Mouse (Mus musculus) midbrain, embryonic 10.5 days (tissue): ENCODE results near the gene S100a10. TPM values are rescaled to one million over a fixed set of nuclear protein-coding genes. Genes with fewer than 3 reads are reported as not detected.

Source experiments
- DNase-seq: peaks from one replicate; pipeline ENCODE4 v3.0.0-alpha.2; 2017; ENCODE audit warnings: low spot score
- H3K27ac ChIP-seq: fragments of 300-500 bp; sonication (generic); replicated peaks from 2 replicates; pipeline ENCODE4 v1.5.1; 2016; ENCODE audit warnings: mild to moderate bottlenecking
- H3K27me3 ChIP-seq: fragments of 300-500 bp; sonication (generic); 2 replicates; pipeline ENCODE4 v1.6.1; 2016; ENCODE audit warnings: low read depth, mild to moderate bottlenecking; ENCODE audit not compliant: poor library complexity, severe bottlenecking
- H3K36me3 ChIP-seq: fragments of 300-500 bp; sonication (generic); 2 replicates; pipeline ENCODE4 v1.6.1; 2016; ENCODE audit warnings: mild to moderate bottlenecking, moderate library complexity
- H3K4me1 ChIP-seq: fragments of 300-500 bp; sonication (generic); 2 replicates; pipeline ENCODE4 v1.6.1; 2016
- H3K4me3 ChIP-seq: fragments of 300-500 bp; sonication (generic); 2 replicates; pipeline ENCODE4 v1.5.1; 2016; ENCODE audit warnings: mild to moderate bottlenecking, moderate library complexity
- H3K9me3 ChIP-seq: fragments of 300-500 bp; sonication (generic); replicated peaks from 2 replicates; pipeline ENCODE4 v1.6.1; 2016; ENCODE audit warnings: mild to moderate bottlenecking
- WGBS: fragments of 180-500 bp; shearing (Covaris S2); methylation state at CpG from one replicate; pipeline ENCODE4 v1.1.7; 2016; 5-methylcytosine and 5-hydroxymethylcytosine counted together
- polyA plus RNA-seq: library from polyadenylated mRNA; unstranded; fragments of >200 nt; fragmentation: Nextera tagmentation; extraction: Ambion mirVana; gene quantifications from 2 replicates; pipeline ENCODE4 v1.2.1, GENCODE M21; 2016

The S100a10 gene
- polyA plus RNA-seq, 1 experiment from 2014 or later, result 153 TPM

- Histone ChIP-seq H3K36me3 (no peaks in the 10 kb centered on the region), H3K4me1 (no peaks in the 10 kb centered on the region), H3K4me3 (no peak overlapping the region), H3K9me3 (no peaks in the 10 kb centered on the region), H3K27ac (no peak overlapping the region), H3K27me3 (no peaks in the 10 kb centered on the region)
- WGBS, result 85% methylated on average over 7 of the region's 7 CpGs
- DNase-seq, result no peak
Observed at GRCm38 (mm10) chr3:93568428-93569040, 13.7 kb downstream of the S100a10 start.

DNA sequence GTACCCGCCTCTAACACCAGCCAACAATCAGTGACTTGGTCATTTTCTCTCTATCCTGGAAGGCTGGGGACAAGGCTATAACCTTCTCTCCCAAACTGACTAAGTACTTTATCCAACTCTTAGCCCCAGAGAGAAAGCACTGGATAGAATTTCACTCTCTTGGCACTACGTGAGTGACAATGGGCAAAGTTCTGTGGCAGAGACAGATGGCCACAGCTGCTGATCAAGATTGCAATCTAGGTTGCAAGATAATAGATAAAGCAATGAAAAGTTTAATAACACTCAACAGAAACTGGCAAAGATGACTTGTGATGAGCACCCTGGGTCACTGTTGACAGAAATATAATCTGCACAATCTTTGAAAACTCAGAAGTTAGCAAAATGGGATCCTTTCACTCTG, 14.2 kb downstream of the S100a10 start:
- Histone ChIP-seq H3K4me1 (no peaks in the 10 kb centered on the region), H3K9me3 (no peaks in the 10 kb centered on the region), H3K27me3 (no peaks in the 10 kb centered on the region), H3K4me3 (no peak overlapping the region), H3K27ac (no peak overlapping the region), H3K36me3 (no peaks in the 10 kb centered on the region)
- DNase-seq, result no peak
- WGBS, result 61% methylated on average over 2 of the region's 2 CpGs

- no peak for DNase-seq
- Histone ChIP-seq H3K36me3 (no peaks in the 10 kb centered on the region), H3K27me3 (no peaks in the 10 kb centered on the region), H3K4me3 (no peak overlapping the region), H3K9me3 (no peaks in the 10 kb centered on the region), H3K4me1 (no peaks in the 10 kb centered on the region), H3K27ac (no peak overlapping the region)
- WGBS, result 74% methylated on average over 5 of the region's 5 CpGs
Observed at GRCm38 (mm10) chr3:93572058-93572791, 17.3 kb downstream of the S100a10 start.

DNA sequence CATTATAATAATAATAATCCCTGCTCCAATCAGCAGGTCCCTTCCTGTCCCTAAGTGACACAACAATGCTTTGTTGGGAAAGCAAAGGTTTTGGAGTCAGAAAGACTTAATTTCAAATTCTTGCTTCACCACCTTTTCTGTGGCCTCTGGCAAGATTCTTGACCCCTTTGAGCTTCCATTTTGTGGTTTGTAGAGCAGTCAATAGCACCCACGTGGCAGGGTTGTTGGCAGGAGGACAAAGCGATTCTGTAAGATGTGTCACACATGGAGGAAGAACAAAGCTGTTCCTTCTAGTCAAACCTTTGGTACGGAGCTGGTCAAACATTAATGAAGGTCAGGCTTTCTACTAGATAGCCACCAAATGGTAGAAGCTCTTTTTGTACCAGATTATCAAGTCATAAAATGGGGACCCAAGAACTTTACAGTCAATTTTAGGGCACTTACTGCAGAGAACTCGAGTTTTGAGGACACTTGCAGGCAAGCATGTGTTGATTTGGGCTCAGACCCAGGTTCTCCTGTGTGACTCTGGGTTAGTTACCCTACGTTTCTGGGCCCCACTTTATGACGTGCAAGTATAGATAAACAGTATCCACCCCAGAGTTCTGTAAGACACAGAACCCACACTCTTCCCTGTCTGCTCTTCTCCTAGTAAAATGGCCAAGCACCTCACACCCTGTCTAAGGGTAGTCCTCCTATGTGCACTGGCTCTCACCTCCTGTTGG, 24.6 kb downstream of the S100a10 start:
- 77% methylated on average over 6 of the region's 6 CpGs for WGBS
- Histone ChIP-seq H3K27ac (no peak overlapping the region), H3K4me1 (no peaks in the 10 kb centered on the region), H3K36me3 (no peaks in the 10 kb centered on the region), H3K9me3 (no peaks in the 10 kb centered on the region), H3K27me3 (no peaks in the 10 kb centered on the region), H3K4me3 (no peak overlapping the region)
- no peak for DNase-seq

- no peaks in the 10 kb centered on the region for H3K36me3 ChIP-seq
- H3K27me3 ChIP-seq, result no peaks in the 10 kb centered on the region
- no peak for DNase-seq
- 89% methylated on average over 2 of the region's 2 CpGs for WGBS
- no peak overlapping the region for H3K4me3 ChIP-seq
- H3K9me3 ChIP-seq, result no peaks in the 10 kb centered on the region
- no peaks in the 10 kb centered on the region for H3K4me1 ChIP-seq
- no peak overlapping the region for H3K27ac ChIP-seq
Observed at GRCm38 (mm10) chr3:93580039-93580403, 25.1 kb downstream of the S100a10 start.

DNA sequence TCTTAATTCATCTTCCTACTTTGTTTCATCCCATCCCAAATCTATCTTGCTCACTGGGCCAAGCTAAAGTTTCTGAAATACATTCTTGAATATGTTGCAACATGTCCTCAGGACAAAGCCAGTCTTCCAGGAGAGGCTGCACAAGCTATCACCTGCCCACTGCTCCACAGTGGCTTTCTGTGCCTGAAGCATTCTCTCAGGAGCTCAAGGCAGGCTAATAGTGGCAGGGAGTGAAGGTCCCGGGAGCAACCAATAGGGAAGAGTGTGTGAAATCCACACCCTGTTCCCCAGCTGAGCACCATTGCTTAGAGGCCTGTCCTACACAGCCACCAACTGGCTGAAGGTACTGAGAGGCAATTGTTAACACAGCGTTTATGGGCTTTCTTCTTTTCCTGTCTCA, 26.1 kb downstream of the S100a10 start:
- no peaks in the 10 kb centered on the region for H3K36me3 ChIP-seq
- no peak overlapping the region for H3K27ac ChIP-seq
- H3K9me3 ChIP-seq, result no peaks in the 10 kb centered on the region
- WGBS, result 67% methylated on average over 2 of the region's 2 CpGs
- H3K27me3 ChIP-seq, result no peaks in the 10 kb centered on the region
- no peak overlapping the region for H3K4me3 ChIP-seq
- H3K4me1 ChIP-seq, result no peaks in the 10 kb centered on the region
- DNase-seq, result no peak

DNA sequence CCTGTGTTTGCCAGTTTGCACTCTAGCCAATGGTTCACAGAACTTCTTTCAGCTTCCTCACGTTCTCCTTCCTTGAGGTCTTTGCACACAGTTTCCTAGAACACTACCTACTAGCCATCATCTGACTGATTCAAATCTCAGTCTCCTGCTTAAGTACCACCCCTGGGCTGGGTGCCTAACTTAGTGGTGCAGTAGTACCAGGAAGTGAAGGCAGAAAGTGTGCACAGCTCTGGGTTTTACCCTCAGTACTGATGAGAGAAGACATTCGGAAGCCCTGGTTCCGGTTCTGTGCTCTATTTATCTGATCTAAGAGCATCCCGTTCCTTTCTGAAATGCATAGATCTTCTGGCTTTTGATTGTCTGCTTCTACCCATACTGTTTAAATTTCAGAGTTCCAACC, 26.8 kb downstream of the S100a10 start:
- Histone ChIP-seq H3K27me3 (no peaks in the 10 kb centered on the region), H3K27ac (no peak overlapping the region), H3K4me3 (no peak overlapping the region), H3K4me1 (no peaks in the 10 kb centered on the region), H3K9me3 (no peaks in the 10 kb centered on the region), H3K36me3 (no peaks in the 10 kb centered on the region)
- no peak for DNase-seq
- 90% methylated on average over 4 of the region's 4 CpGs for WGBS

GRCm38 (mm10) chr3:93583056-93583455, 28.2 kb downstream of the S100a10 start:
- no peak for DNase-seq
- WGBS, result 79% methylated on average over 2 of the region's 2 CpGs
- H3K27ac ChIP-seq, result no peak overlapping the region
- no peak overlapping the region for H3K4me3 ChIP-seq
- no peaks in the 10 kb centered on the region for H3K27me3 ChIP-seq
- no peaks in the 10 kb centered on the region for H3K36me3 ChIP-seq
- no peaks in the 10 kb centered on the region for H3K9me3 ChIP-seq
- no peaks in the 10 kb centered on the region for H3K4me1 ChIP-seq

DNA sequence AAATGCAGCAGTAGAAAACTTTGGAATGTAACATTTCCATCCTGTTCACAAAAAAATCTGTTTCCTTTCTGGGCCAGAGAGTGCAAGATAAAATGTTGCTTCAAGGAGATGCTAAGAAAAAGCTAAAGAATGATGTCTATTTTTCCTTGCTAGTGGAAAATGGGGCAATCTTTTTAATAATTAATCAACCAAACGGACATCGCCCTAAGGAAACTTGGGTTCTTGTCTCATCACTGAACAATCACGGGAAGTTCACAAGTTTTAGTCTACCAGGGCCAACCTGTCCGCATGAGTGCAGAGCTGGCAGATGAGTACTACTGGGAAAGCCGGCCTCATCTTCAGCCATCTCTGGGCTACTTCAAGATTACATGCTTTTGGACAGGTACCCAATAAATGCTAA, 34.7 kb downstream of the S100a10 start:
- H3K36me3 ChIP-seq, result no peaks in the 10 kb centered on the region
- no peaks in the 10 kb centered on the region for H3K9me3 ChIP-seq
- no peak overlapping the region for H3K27ac ChIP-seq
- 94% methylated on average over 5 of the region's 5 CpGs for WGBS
- no peak overlapping the region for H3K4me3 ChIP-seq
- DNase-seq, result no peak
- no peaks in the 10 kb centered on the region for H3K4me1 ChIP-seq
- no peaks in the 10 kb centered on the region for H3K27me3 ChIP-seq

DNA sequence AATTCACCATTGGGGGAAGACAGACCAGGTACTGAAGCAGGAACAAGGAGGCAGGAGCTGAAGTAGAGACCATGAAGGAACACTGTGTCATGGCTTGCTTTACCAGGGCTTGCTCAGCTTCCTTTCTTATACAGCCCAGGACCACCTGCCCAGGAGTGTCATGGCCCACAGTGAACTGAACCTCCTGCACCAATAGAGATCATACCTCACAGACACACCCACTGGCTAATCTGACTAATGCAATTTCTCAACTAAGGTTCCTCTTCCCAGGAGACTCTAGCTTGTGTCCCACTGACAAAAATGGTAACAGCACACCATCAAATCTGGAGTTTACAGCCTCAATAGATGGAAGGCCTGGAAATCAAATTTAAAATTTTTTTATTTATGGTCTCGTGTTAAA, 35.4 kb downstream of the S100a10 start:
- no peaks in the 10 kb centered on the region for H3K27me3 ChIP-seq
- H3K27ac ChIP-seq, result no peak overlapping the region
- WGBS, result 87% methylated on average over 1 of the region's 1 CpGs
- DNase-seq, result no peak
- no peak overlapping the region for H3K4me3 ChIP-seq
- no peaks in the 10 kb centered on the region for H3K4me1 ChIP-seq
- no peaks in the 10 kb centered on the region for H3K36me3 ChIP-seq
- no peaks in the 10 kb centered on the region for H3K9me3 ChIP-seq

- DNase-seq, result no peak
- 88% methylated on average over 2 of the region's 2 CpGs for WGBS
Observed at GRCm38 (mm10) chr3:93592100-93592499, 37.2 kb downstream of the S100a10 start.

DNA sequence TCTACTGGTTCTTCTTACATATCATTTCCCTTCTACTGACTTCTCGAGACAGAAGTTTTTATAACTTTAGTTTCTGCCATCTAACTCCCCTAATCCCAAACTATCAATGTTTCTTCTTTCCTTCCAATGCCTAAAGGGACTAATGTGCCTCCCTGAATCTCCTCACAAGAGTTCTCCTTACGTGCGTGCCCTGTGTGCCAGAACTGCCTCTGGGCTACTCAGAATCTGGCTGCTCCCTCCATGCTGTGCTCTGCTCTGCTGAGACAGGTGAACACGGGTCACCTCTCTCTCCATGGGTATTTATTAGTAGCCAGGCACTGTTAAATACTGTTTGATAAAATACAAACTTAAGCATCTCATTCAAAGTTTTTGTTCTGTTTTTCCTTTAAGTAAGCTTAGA, 38.1 kb downstream of the S100a10 start:
- H3K36me3 ChIP-seq, result no peaks in the 10 kb centered on the region
- no peak overlapping the region for H3K27ac ChIP-seq
- H3K4me1 ChIP-seq, result peaks cover 8% of the 10 kb centered on the region
- H3K4me3 ChIP-seq, result no peak overlapping the region
- H3K9me3 ChIP-seq, result no peaks in the 10 kb centered on the region
- no peak for DNase-seq
- H3K27me3 ChIP-seq, result no peaks in the 10 kb centered on the region
- 90% methylated on average over 4 of the region's 4 CpGs for WGBS

More at GRCm38 (mm10) chr3:93592100-93592499, 37.2 kb downstream of the S100a10 start:
- Histone ChIP-seq H3K4me1 (peaks cover 5% of the 10 kb centered on the region), H3K27ac (no peak overlapping the region), H3K9me3 (no peaks in the 10 kb centered on the region), H3K36me3 (no peaks in the 10 kb centered on the region), H3K4me3 (no peak overlapping the region), H3K27me3 (no peaks in the 10 kb centered on the region)

- Histone ChIP-seq H3K4me1 (peaks cover 8% of the 10 kb centered on the region), H3K27me3 (no peaks in the 10 kb centered on the region), H3K36me3 (no peaks in the 10 kb centered on the region), H3K4me3 (no peak overlapping the region), H3K27ac (no peak overlapping the region), H3K9me3 (no peaks in the 10 kb centered on the region)
- DNase-seq, result peak; percentile 16
- WGBS, result 71% methylated on average over 1 of the region's 1 CpGs
Observed at GRCm38 (mm10) chr3:93593512-93593911, 38.6 kb downstream of the S100a10 start.
